ENCODE assay signal across 1 mouse cellular context in the genomic region with DNA sequence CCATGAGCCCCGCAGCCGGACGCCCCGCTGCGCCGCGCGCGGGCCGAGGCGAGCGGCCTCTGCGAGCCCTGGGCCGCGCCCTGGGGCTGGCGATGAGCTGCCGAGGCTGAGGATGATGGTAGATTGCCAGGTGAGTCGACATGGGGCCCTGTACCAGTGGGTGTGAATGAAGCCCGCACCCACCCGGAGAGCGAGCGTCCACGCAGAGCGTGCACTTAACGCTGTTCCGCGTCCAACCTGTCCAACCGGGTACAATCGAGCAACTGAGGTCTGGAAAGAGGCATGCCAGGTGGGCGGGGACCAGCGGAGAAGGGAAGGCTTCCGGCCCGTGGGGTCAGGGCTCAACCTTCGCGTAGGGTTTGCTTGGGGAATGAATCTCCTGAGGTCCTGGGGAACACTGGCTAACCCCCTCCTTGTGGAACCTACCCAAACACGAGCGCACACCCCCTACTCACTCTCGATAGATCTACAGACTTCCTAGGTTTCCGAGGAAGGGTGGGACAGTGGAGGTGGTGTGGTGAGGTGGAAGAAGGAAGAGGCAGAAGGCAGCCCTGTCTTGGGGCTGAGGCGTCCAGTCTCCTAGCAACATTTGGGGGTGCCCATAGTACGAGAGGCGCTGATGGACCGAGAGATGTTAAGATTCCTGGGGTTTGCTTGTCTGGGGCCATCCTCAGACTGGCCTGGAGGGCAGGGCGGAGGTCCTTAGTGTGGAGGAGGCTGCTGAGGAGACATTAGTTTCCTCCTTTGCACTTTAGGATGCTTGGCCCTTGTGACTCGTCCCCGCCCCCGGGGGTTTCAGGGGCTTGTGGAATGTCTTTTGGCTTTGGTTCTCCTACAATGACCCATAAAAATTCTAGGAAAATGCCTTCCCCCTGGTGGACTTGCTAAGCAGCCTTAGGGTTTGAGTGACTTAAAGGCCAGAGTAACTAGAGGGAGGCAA.
TF ChIP-seq lines count a peak whose summit lies in the region.

No protein-coding gene starts in this region.

TF ChIP-seq in MEL, 35 proteins besides CTCF, POLR2A, EP300 and RAD21:
- 0 out of 2 replicates have a peak, but pooled peaks have one; percentile 17 for TF ChIP-seq ELF1 (IDR thresholded peaks at IDR 0.05; ENCODE audit: low read depth, low read length)
- TF ChIP-seq HCFC1 (IDR thresholded peaks at IDR 0.05; ENCODE audit: low read depth, low read length), result no peak
- peak; percentile 44; the same call in 1 of the 2 replicates for TF ChIP-seq SIN3A (IDR thresholded peaks at IDR 0.05; ENCODE audit: low read length)
